Mouse (Mus musculus): Measurements from ENCODE around the gene Fst.

Fst gene

GRCm38 (mm10) chr13:114412326-114412725 is 46.4 kb downstream of the Fst start:
- DNase-seq (ENCODE audit: low spot score), result peak; percentile 54

- no peak for DNase-seq (ENCODE audit: low spot score)
Observed at GRCm38 (mm10) chr13:114406866-114407265, 51.9 kb downstream of the Fst start.

- DNase-seq (ENCODE audit: low spot score), result no peak
Observed at GRCm38 (mm10) chr13:114406424-114406823, 52.3 kb downstream of the Fst start.

- no peak for DNase-seq (ENCODE audit: low spot score)
Observed at GRCm38 (mm10) chr13:114405100-114405715, 53.5 kb downstream of the Fst start.
